Mouse (Mus musculus): ENCODE measurements around the gene Phc1. TPM values are rescaled to one million over a fixed set of nuclear protein-coding genes. Genes with fewer than 3 reads are reported as not detected.

The Phc1 gene
- polyA plus RNA-seq, 1 experiment from 2014 or later = 26.8 TPM

- TF ChIP-seq CTCF (IDR thresholded peaks at IDR 0.05; ENCODE audit: low read depth) = no peak
- Histone ChIP-seq H3K27me3 (ENCODE audit: insufficient read depth, low read length) (no peaks in the 10 kb centered on the region), H3K4me3 (ENCODE audit: low read depth, low read length) (no peak overlapping the region), H3K9me3 (ENCODE audit: low read depth, low read length) (no peaks in the 10 kb centered on the region), H3K4me1 (ENCODE audit: insufficient read depth) (no peaks in the 10 kb centered on the region), H3K4me2 (no peak overlapping the region), H3K27ac (ENCODE audit: low read depth) (no peak overlapping the region), H3K36me3 (ENCODE audit: insufficient read depth) (no peaks in the 10 kb centered on the region), H3K9ac (no peak overlapping the region)
- ATAC-seq (ENCODE audit: insufficient read depth) (no peak), DNase-seq (no peak)
- 76% methylated on average over 11 of the region's 11 CpGs for WGBS
Observed at GRCm38 (mm10) chr6:122270152-122270551, 70.2 kb downstream of the Phc1 start.

DNA sequence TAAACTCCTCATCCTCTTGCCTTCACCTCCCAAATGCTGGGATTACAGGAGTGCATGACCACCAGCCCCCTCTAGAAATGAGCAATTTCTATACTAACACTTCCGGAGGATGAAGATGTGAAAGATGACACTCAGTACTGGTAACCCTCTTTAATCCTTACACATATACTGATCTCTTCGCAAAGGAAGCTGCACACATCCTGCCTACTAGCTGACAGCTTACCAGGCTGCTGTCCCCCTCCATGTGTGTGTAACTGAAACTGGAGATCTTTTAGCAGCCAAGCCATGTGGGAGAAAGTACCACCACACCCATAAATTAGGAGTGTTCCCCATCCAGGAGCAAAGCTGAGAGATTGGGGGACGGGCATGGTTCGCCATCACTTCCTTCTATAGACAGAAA is 71.2 kb downstream of the Phc1 start:
- DNase-seq (no peak), ATAC-seq (ENCODE audit: insufficient read depth) (no peak)
- H3K4me2 ChIP-seq = no peak overlapping the region
- H3K27me3 ChIP-seq (ENCODE audit: insufficient read depth, low read length) = no peaks in the 10 kb centered on the region
- H3K4me1 ChIP-seq (ENCODE audit: insufficient read depth) = no peaks in the 10 kb centered on the region
- no peak overlapping the region for H3K9ac ChIP-seq
- H3K9me3 ChIP-seq (ENCODE audit: low read depth, low read length) = no peaks in the 10 kb centered on the region
- no peak for TF ChIP-seq CTCF (IDR thresholded peaks at IDR 0.05; ENCODE audit: low read depth)
- H3K36me3 ChIP-seq (ENCODE audit: insufficient read depth) = no peaks in the 10 kb centered on the region
- no peak overlapping the region for H3K4me3 ChIP-seq (ENCODE audit: low read depth, low read length)
- WGBS = 77% methylated on average over 4 of the region's 4 CpGs
- H3K27ac ChIP-seq (ENCODE audit: low read depth) = no peak overlapping the region

DNA sequence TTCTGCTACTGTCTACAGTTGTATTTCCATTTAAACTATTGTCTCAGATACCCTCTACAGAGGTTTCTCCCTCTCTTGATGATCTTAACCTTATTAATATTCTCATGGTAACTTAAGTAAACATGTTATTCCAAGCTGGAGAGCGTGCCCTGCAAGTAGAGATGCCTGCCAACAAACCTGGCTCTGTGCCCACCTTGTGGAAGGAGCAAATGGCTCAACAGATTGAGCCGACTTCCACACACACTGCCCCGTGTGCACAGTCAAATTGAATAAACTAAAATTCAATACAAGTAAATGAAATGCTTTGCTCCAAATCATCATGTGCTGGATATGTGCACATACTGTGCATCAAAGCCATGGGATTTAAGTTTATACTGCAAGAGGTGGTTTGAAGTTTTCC is 71.8 kb downstream of the Phc1 start:
- peak; percentile 66 for DNase-seq
- Histone ChIP-seq H3K4me3 (ENCODE audit: low read depth, low read length) (no peak overlapping the region), H3K4me2 (no peak overlapping the region), H3K9ac (no peak overlapping the region), H3K9me3 (ENCODE audit: low read depth, low read length) (no peaks in the 10 kb centered on the region), H3K27ac (ENCODE audit: low read depth) (no peak overlapping the region), H3K4me1 (ENCODE audit: insufficient read depth) (no peaks in the 10 kb centered on the region), H3K27me3 (ENCODE audit: insufficient read depth, low read length) (no peaks in the 10 kb centered on the region), H3K36me3 (ENCODE audit: insufficient read depth) (no peaks in the 10 kb centered on the region)
- TF ChIP-seq CTCF (IDR thresholded peaks at IDR 0.05; ENCODE audit: low read depth) = no peak
- no peak; the same call in 1 of the 2 replicates for ATAC-seq (ENCODE audit: insufficient read depth)
- 23% methylated on average over 3 of the region's 3 CpGs for WGBS

Other genes with a start within 250 kb of the Phc1 start
- gene Klrg1, start 57.7 kb downstream of the Phc1 start, polyA plus RNA-seq (2014; fragmentation: Nextera tagmentation; extraction: Ambion mirVana) = 0.14 TPM in 1 of 2 replicates, not detected in the other
- 115 and 120 TPM in 2 replicates for gene M6pr, start 31.8 kb downstream of the Phc1 start, polyA plus RNA-seq (2014; fragmentation: Nextera tagmentation; extraction: Ambion mirVana)
- 15.9 and 21.6 TPM in 2 replicates for gene Rimklb, start 158.2 kb upstream of the Phc1 start, polyA plus RNA-seq (2014; fragmentation: Nextera tagmentation; extraction: Ambion mirVana)
- gene Mfap5, start 165.3 kb upstream of the Phc1 start, polyA plus RNA-seq (2014; fragmentation: Nextera tagmentation; extraction: Ambion mirVana) = 4.5 and 5.5 TPM in 2 replicates
- 0.09 TPM in 1 of 2 replicates, not detected in the other for gene Aicda, start 213.2 kb upstream of the Phc1 start, polyA plus RNA-seq (2014; fragmentation: Nextera tagmentation; extraction: Ambion mirVana)